Mouse (Mus musculus) embryonic facial prominence, embryonic 15.5 days (tissue): ENCODE data around the gene Myo1g. TPM values are rescaled to one million over a fixed set of nuclear protein-coding genes. Genes with fewer than 3 reads are reported as not detected.

ENCODE experiments used
- ATAC-seq: fragments of 200-750 bp; cut with Nextera tagmentation; 2 replicates; pipeline ENCODE4 v1.8.0; 2017; ENCODE audit warnings: low read depth, moderate TSS enrichment; ENCODE audit not compliant: insufficient number of reproducible peaks, low FRiP score, low TSS enrichment
- H3K27ac ChIP-seq: fragments of 300-500 bp; sonication (generic); replicated peaks from 2 replicates; pipeline ENCODE4 v1.5.1; 2015; ENCODE audit warnings: mild to moderate bottlenecking, inconsistent platforms
- H3K27me3 ChIP-seq: fragments of 300-500 bp; sonication (generic); 2 replicates; pipeline ENCODE4 v1.6.1; 2015; ENCODE audit warnings: inconsistent platforms
- H3K36me3 ChIP-seq: fragments of 300-500 bp; sonication (generic); 2 replicates; pipeline ENCODE4 v1.6.1; 2015; ENCODE audit warnings: mild to moderate bottlenecking, inconsistent platforms
- H3K4me1 ChIP-seq: fragments of 300-500 bp; sonication (generic); 2 replicates; pipeline ENCODE4 v1.6.1; 2015; ENCODE audit warnings: inconsistent platforms
- H3K4me2 ChIP-seq: fragments of 300-500 bp; sonication (generic); replicated peaks from 2 replicates; pipeline ENCODE4 v1.6.1; 2015; ENCODE audit warnings: mild to moderate bottlenecking, inconsistent platforms
- H3K4me3 ChIP-seq: fragments of 300-500 bp; sonication (generic); replicated peaks from 2 replicates; pipeline ENCODE4 v1.5.1; 2015; ENCODE audit warnings: mild to moderate bottlenecking, inconsistent platforms
- H3K9ac ChIP-seq: fragments of 300-500 bp; sonication (generic); 2 replicates; pipeline ENCODE4 v1.6.1; 2015; ENCODE audit warnings: inconsistent platforms
- H3K9me3 ChIP-seq: fragments of 300-500 bp; sonication (generic); replicated peaks from 2 replicates; pipeline ENCODE4 v1.6.1; 2016; ENCODE audit warnings: inconsistent platforms
- whole genome bisulfite sequencing: fragments of 180-500 bp; shearing (Covaris S2); methylation state at CpG from one replicate; pipeline ENCODE4 v1.1.7; 2015; 5-methylcytosine and 5-hydroxymethylcytosine counted together
- polyA plus RNA-seq: library from polyadenylated mRNA; unstranded; fragments of >200 nt; fragmentation: Nextera tagmentation; extraction: Ambion mirVana; gene quantifications from 2 replicates; pipeline ENCODE4 v1.2.1, GENCODE M21; 2015

Myo1g gene
- polyA plus RNA-seq, 1 experiment from 2014 or later: 3.6 TPM

GRCm38 (mm10) chr11:6484244-6484959, 36.4 kb downstream of the Myo1g start:
- 42% methylated on average over 3 of the region's 3 CpGs for WGBS
- no peak for ATAC-seq
- Histone ChIP-seq H3K36me3 (no peaks in the 10 kb centered on the region), H3K4me1 (no peaks in the 10 kb centered on the region), H3K27ac (no peak overlapping the region), H3K27me3 (no peaks in the 10 kb centered on the region), H3K9ac (no peak overlapping the region), H3K4me2 (no peak overlapping the region), H3K9me3 (no peaks in the 10 kb centered on the region), H3K4me3 (no peak overlapping the region)

GRCm38 (mm10) chr11:6483103-6483502, 37.7 kb downstream of the Myo1g start:
- Histone ChIP-seq H3K4me3 (no peak overlapping the region), H3K36me3 (no peaks in the 10 kb centered on the region), H3K4me2 (no peak overlapping the region), H3K27ac (no peak overlapping the region), H3K27me3 (no peaks in the 10 kb centered on the region), H3K4me1 (no peaks in the 10 kb centered on the region), H3K9ac (no peak overlapping the region), H3K9me3 (no peaks in the 10 kb centered on the region)
- 87% methylated on average over 2 of the region's 2 CpGs for WGBS
- ATAC-seq: no peak

GRCm38 (mm10) chr11:6481669-6482185, 39.0 kb downstream of the Myo1g start:
- no peaks in the 10 kb centered on the region for H3K36me3 ChIP-seq
- 63% methylated on average over 6 of the region's 6 CpGs for WGBS
- H3K27me3 ChIP-seq: no peaks in the 10 kb centered on the region
- H3K4me2 ChIP-seq: no peak overlapping the region
- H3K9me3 ChIP-seq: no peaks in the 10 kb centered on the region
- no peaks in the 10 kb centered on the region for H3K4me1 ChIP-seq
- H3K9ac ChIP-seq: no peak overlapping the region
- no peak overlapping the region for H3K4me3 ChIP-seq
- no peak overlapping the region for H3K27ac ChIP-seq
- peak; percentile 68; the same call in 1 of the 2 replicates for ATAC-seq

- Histone ChIP-seq H3K27me3 (no peaks in the 10 kb centered on the region), H3K4me3 (no peak overlapping the region), H3K9ac (no peak overlapping the region), H3K9me3 (no peaks in the 10 kb centered on the region), H3K4me2 (no peak overlapping the region), H3K4me1 (no peaks in the 10 kb centered on the region), H3K36me3 (no peaks in the 10 kb centered on the region), H3K27ac (peak overlapping the region; percentile 29; the same call in 1 of the 2 replicates)
- 75% methylated on average over 13 of the region's 13 CpGs for WGBS
- peak; percentile 19; the same call in 1 of the 2 replicates for ATAC-seq
Observed at GRCm38 (mm10) chr11:6480681-6481405, 39.9 kb downstream of the Myo1g start.

- H3K4me3 ChIP-seq: no peak overlapping the region
- no peaks in the 10 kb centered on the region for H3K27me3 ChIP-seq
- H3K9me3 ChIP-seq: no peaks in the 10 kb centered on the region
- H3K27ac ChIP-seq: 0 out of 2 replicates have a peak overlapping the region, but pooled peaks have one; percentile 29
- no peaks in the 10 kb centered on the region for H3K36me3 ChIP-seq
- no peak for ATAC-seq
- no peak overlapping the region for H3K4me2 ChIP-seq
- H3K9ac ChIP-seq: no peak overlapping the region
- 73% methylated on average over 7 of the region's 7 CpGs for WGBS
- no peaks in the 10 kb centered on the region for H3K4me1 ChIP-seq
Observed at GRCm38 (mm10) chr11:6480191-6480590, 40.6 kb downstream of the Myo1g start.

GRCm38 (mm10) chr11:6479231-6479630, 41.5 kb downstream of the Myo1g start:
- no peaks in the 10 kb centered on the region for H3K9me3 ChIP-seq
- no peak for ATAC-seq

GRCm38 (mm10) chr11:6477350-6477749, 43.4 kb downstream of the Myo1g start:
- H3K4me1 ChIP-seq: peaks cover 19% of the 10 kb centered on the region
- no peaks in the 10 kb centered on the region for H3K27me3 ChIP-seq
- no peak overlapping the region for H3K9ac ChIP-seq
- no peak overlapping the region for H3K4me2 ChIP-seq
- H3K9me3 ChIP-seq: no peaks in the 10 kb centered on the region
- H3K4me3 ChIP-seq: no peak overlapping the region
- no peaks in the 10 kb centered on the region for H3K36me3 ChIP-seq
- no peak overlapping the region for H3K27ac ChIP-seq
- ATAC-seq: no peak
- 85% methylated on average over 1 of the region's 1 CpGs for WGBS

More at GRCm38 (mm10) chr11:6479231-6479630, 41.5 kb downstream of the Myo1g start:
- Histone ChIP-seq H3K27me3 (no peaks in the 10 kb centered on the region), H3K4me3 (no peak overlapping the region), H3K4me1 (peaks cover 4% of the 10 kb centered on the region), H3K9ac (no peak overlapping the region), H3K4me2 (no peak overlapping the region), H3K36me3 (no peaks in the 10 kb centered on the region), H3K27ac (no peak overlapping the region)
- 78% methylated on average over 2 of the region's 2 CpGs for WGBS

- no peaks in the 10 kb centered on the region for H3K36me3 ChIP-seq
- H3K9me3 ChIP-seq: no peaks in the 10 kb centered on the region
- WGBS: 65% methylated on average over 6 of the region's 6 CpGs
- H3K9ac ChIP-seq: no peak overlapping the region
- H3K4me1 ChIP-seq: peaks cover 22% of the 10 kb centered on the region
- no peak overlapping the region for H3K4me2 ChIP-seq
- H3K27ac ChIP-seq: no peak overlapping the region
- H3K4me3 ChIP-seq: no peak overlapping the region
- H3K27me3 ChIP-seq: no peaks in the 10 kb centered on the region
- no peak for ATAC-seq
Observed at GRCm38 (mm10) chr11:6476876-6477275, 43.9 kb downstream of the Myo1g start.

GRCm38 (mm10) chr11:6475867-6476484, 44.8 kb downstream of the Myo1g start, which contains the start of gene Purb:
Purb (minus strand) TSS chr11:6475917.
- peak; percentile 90 for ATAC-seq
- H3K27me3 ChIP-seq: no peaks in the 10 kb centered on the region
- H3K36me3 ChIP-seq: no peaks in the 10 kb centered on the region
- peak within 1 kb of the TSS; percentile 87 for H3K9ac ChIP-seq
- H3K9me3 ChIP-seq: no peaks in the 10 kb centered on the region
- peak within 1 kb of the TSS; percentile 64 for H3K4me2 ChIP-seq
- H3K4me3 ChIP-seq: peak within 1 kb of the TSS; percentile 92
- peak within 1 kb of the TSS; percentile 97 for H3K27ac ChIP-seq
- under 1% methylated on average over 51 of the region's 76 CpGs for WGBS
- peaks cover 28% of the 10 kb centered on the region for H3K4me1 ChIP-seq

GRCm38 (mm10) chr11:6474874-6475731, 45.7 kb downstream of the Myo1g start:
- peak overlapping the region; percentile 87 for H3K9ac ChIP-seq
- peak; percentile 37; the same call in 1 of the 2 replicates for ATAC-seq
- H3K27me3 ChIP-seq: no peaks in the 10 kb centered on the region
- WGBS: under 1% methylated on average over 109 of the region's 109 CpGs
- H3K4me3 ChIP-seq: peak overlapping the region; percentile 92
- peak overlapping the region; percentile 97 for H3K27ac ChIP-seq
- H3K4me2 ChIP-seq: peak overlapping the region; percentile 55
- 0 out of 2 replicates have a peak, but pooled peaks cover under 1% of the 10 kb centered on the region for H3K36me3 ChIP-seq
- H3K4me1 ChIP-seq: peaks cover 37% of the 10 kb centered on the region
- H3K9me3 ChIP-seq: no peaks in the 10 kb centered on the region
